Mouse (Mus musculus) lung, postnatal 0 days (tissue): ENCODE measurements around the gene Nptn.

ENCODE experiments used
- CTCF ChIP-seq: IDR thresholded peaks from 2 replicates; pipeline ENCODE4 v1.5.1; 2016; ENCODE audit warnings: antibody characterized with exemption, mild to moderate bottlenecking
- EP300 ChIP-seq: IDR thresholded peaks from 2 replicates; pipeline ENCODE4 v1.6.1; 2016; ENCODE audit warnings: antibody characterized with exemption, mild to moderate bottlenecking, control low read depth

GRCm38 (mm10) chr9:58595313-58595712, 13.3 kb downstream of the Nptn start:
- TF ChIP-seq CTCF (no peak), EP300 (no peak)
